Mouse (Mus musculus): ENCODE results near the gene Fam53b.

GRCm38 (mm10) chr7:132790447-132791219 is 23.1 kb downstream of the Fam53b start:
- TF ChIP-seq CTCF (IDR thresholded peaks at IDR 0.05; ENCODE audit: control insufficient read depth, insufficient read depth, low read length) (no peak), POLR2A (IDR thresholded peaks at IDR 0.05; ENCODE audit: borderline replicate concordance, control insufficient read depth, low read depth, low read length) (no peak)
